Mouse (Mus musculus) bone marrow, adult 2 months (tissue): Measurements from ENCODE around the gene 4930415O20Rik.

Experiments
- CTCF ChIP-seq: fragments of 200-500 bp; IDR thresholded peaks from 2 replicates; pipeline ENCODE4 v1.5.1; 2011; ENCODE audit warnings: low read length, control low read depth; ENCODE audit not compliant: control insufficient read depth, insufficient read depth
- POLR2A ChIP-seq: fragments of 200-500 bp; IDR thresholded peaks from 2 replicates; pipeline ENCODE4 v1.6.1; 2011; ENCODE audit warnings: low read depth, mild to moderate bottlenecking, control low read depth, low read length, borderline replicate concordance; ENCODE audit not compliant: control insufficient read depth

GRCm38 (mm10) chr15:98582410-98582809, 11.6 kb downstream of the 4930415O20Rik start:
- TF ChIP-seq POLR2A (no peak), CTCF (no peak)
